ENCODE assay signal across 12 mouse cellular contexts in the genomic region with DNA sequence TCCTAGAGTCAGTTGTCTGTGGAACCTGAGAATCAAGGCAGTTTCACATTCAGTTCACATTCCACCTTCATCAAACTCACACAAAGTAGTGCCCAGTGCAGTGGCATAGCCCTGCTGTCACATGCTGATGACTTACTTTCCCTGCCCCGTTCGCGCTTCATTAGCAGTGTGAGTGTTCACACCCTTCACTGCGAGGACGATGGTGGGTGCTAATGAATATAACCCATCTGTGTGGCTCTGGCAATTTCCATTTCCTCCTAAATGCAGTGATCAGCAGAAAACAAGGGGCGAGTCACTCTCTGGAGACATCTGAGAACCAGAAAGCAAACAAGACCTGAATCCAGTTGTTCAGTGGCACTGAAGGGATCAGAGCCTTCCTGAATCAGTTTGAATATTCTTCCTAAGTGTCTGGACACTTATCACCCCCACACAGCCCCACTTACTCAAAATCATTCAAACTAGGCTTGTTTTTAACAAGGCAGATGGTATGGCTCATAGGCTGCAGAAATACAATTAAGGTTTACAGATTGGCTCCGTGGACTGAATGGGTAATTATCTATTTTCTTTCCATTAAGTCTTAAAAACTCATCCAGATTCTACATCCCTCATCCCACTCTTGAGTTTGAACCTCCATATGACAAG.
DNase-seq lines count a peak whose midpoint lies in the region; ATAC-seq lines count a peak whose summit lies in the region.
"Had no signal": no experiment of that assay in that cellular context is flagged by ENCODE, and none has a peak within 500 bp of the region (broad histone marks: within the 10 kb centered on the region; RNA-seq: fewer than 3 reads in every experiment).

No protein-coding gene starts in this region.

- H3K27me3 ChIP-seq in hindbrain, embryonic 10.5 days (ENCODE audit: insufficient read depth, poor library complexity, severe bottlenecking), result no peaks in the 10 kb centered on the region

- no peak for DNase-seq in frontal cortex, postnatal 10 days (ENCODE audit: low spot score in 2 of 2)
- DNase-seq in Muller cell, postnatal 12 days (ENCODE audit: inconsistent ontology term), result peak; percentile 55
- peak; percentile 20 for DNase-seq in hindbrain, embryonic 10.5 days (ENCODE audit: low spot score)
- peak; percentile 23 for DNase-seq in neural tube, embryonic 10.5 days (ENCODE audit: extremely low spot score, low spot score)
- DNase-seq in adrenal gland, adult (ENCODE audit: inconsistent age in 2 of 2, low spot score in 1 of 2), result no peak
- no peak for DNase-seq in T-cell, adult 2 months (ENCODE audit: low spot score)
- no peak for DNase-seq in cerebellum, adult 8-10 months
- DNase-seq: kidney, postnatal 10 days; left cerebral cortex, postnatal 4 days; lung, adult 18-20 months; thymus, postnatal 4 days had no signal

- peaks cover 17% of the 10 kb centered on the region for H3K4me1 ChIP-seq in hindbrain, embryonic 10.5 days (replicated peaks)

- H3K4me3 ChIP-seq in hindbrain, embryonic 10.5 days, result no peak overlapping the region

- H3K27ac ChIP-seq in hindbrain, embryonic 10.5 days, result no peak overlapping the region

- no peaks in the 10 kb centered on the region for H3K9me3 ChIP-seq in hindbrain, embryonic 10.5 days

- peak; percentile 13; the same call in 1 of the 2 replicates for ATAC-seq in frontal cortex, adult (ENCODE audit: low TSS enrichment)

- 52% methylated on average over 7 of the region's 7 CpGs for WGBS in hindbrain, embryonic 10.5 days

- H3K36me3 ChIP-seq in hindbrain, embryonic 10.5 days, result no peaks in the 10 kb centered on the region

Comparison
In these comparisons a context has a peak if more than half of its experiments do, and no peak if none do; other contexts are left out.
1. DNase-seq: peak in Muller cell, postnatal 12 days (single experiment), hindbrain, embryonic 10.5 days (single experiment) and neural tube, embryonic 10.5 days (single experiment); none in frontal cortex, postnatal 10 days (0 of 2), adrenal gland, adult (0 of 2), T-cell, adult 2 months (single experiment) and cerebellum, adult 8-10 months (single experiment).